In genomic region chr15:98491332-98491731, GRCm38 (mm10) we compare ENCODE assay signal across 1 mouse cellular context.
TF ChIP-seq lines count a peak whose summit lies in the region.

No protein-coding gene starts in this region.

TF ChIP-seq in MEL, 35 proteins besides CTCF, POLR2A, EP300 and RAD21:
- TF ChIP-seq MEF2A (IDR thresholded peaks at IDR 0.05; ENCODE audit: extremely low read depth, insufficient replicate concordance, low read depth, low read length, poor library complexity, severe bottlenecking), result no peak
- TF ChIP-seq RCOR1 (IDR thresholded peaks at IDR 0.05; ENCODE audit: low read depth, low read length), result peak; percentile 77
- no peak for TF ChIP-seq MAFK (IDR thresholded peaks at IDR 0.05; ENCODE audit: borderline replicate concordance, low read depth, low read length)
TF ChIP-seq in MEL: peak in this region for 1.
